Mouse (Mus musculus) CH12.LX (cell line): Measurements from ENCODE around the gene Iqgap3. TPM values are rescaled to one million over a fixed set of nuclear protein-coding genes. Genes with fewer than 3 reads are reported as not detected.

Experiments used
- DNase-seq: peaks from one replicate; pipeline ENCODE4 v3.0.0-alpha.2; 2013; ENCODE audit errors: extremely low read depth
- H3K27ac ChIP-seq: 2 replicates; pipeline ENCODE4 v1.5.1; 2012; ENCODE audit warnings: low read depth, mild to moderate bottlenecking, control low read depth, moderate library complexity; ENCODE audit not compliant: insufficient read depth
- H3K27me3 ChIP-seq: replicated peaks from 2 replicates; pipeline ENCODE3; 2012; ENCODE audit warnings: inconsistent platforms
- H3K36me3 ChIP-seq, 2 experiments: replicated peaks in 1 of 2; 2 replicates each; pipeline versions ENCODE3 to v1.6.1; 2012; ENCODE audit warnings: inconsistent platforms in 1 of 2, low read length in 1 of 2, mild to moderate bottlenecking in 1 of 2, mixed read lengths in 1 of 2, moderate library complexity in 1 of 2; ENCODE audit not compliant: control insufficient read depth in 1 of 2, insufficient read depth in 1 of 2
- H3K4me1 ChIP-seq, 2 experiments: 2 replicates each; pipeline ENCODE4 v1.6.1; 2012; ENCODE audit warnings: inconsistent platforms in 1 of 2, moderate library complexity in 1 of 2; ENCODE audit not compliant: insufficient read depth in 2 of 2, control insufficient read depth in 1 of 2
- H3K4me2 ChIP-seq: 2 replicates; pipeline ENCODE4 v1.6.1; 2012; ENCODE audit warnings: low read depth, mild to moderate bottlenecking, control low read depth; ENCODE audit not compliant: poor library complexity, insufficient read depth, severe bottlenecking
- H3K4me3 ChIP-seq, 3 experiments: fragments of 150-350 bp in 1 of 3; sonication (generic) in 1 of 3; replicated peaks in 1 of 3; 2 replicates each; pipeline versions ENCODE3 to v1.5.1; 2011 to 2012; ENCODE audit warnings: low read depth in 2 of 3, low read length in 2 of 3, mild to moderate bottlenecking in 2 of 3, moderate library complexity in 2 of 3, control low read depth in 1 of 3, improper control_type of control experiment in 1 of 3, inconsistent platforms in 1 of 3, mixed read lengths in 1 of 3; ENCODE audit not compliant: poor library complexity in 1 of 3
- H3K79me2 ChIP-seq: replicated peaks from 2 replicates; pipeline ENCODE4 v1.6.1; 2012; ENCODE audit warnings: mild to moderate bottlenecking, moderate library complexity; ENCODE audit not compliant: control insufficient read depth, poor library complexity, insufficient read depth, severe bottlenecking; ENCODE audit errors: extremely low read depth
- H3K9ac ChIP-seq: 2 replicates; pipeline ENCODE4 v1.6.1; 2012; ENCODE audit warnings: low read depth, mild to moderate bottlenecking, control low read depth, moderate library complexity; ENCODE audit not compliant: insufficient read depth
- H3K9me3 ChIP-seq: replicated peaks from 2 replicates; pipeline ENCODE3; 2012; ENCODE audit warnings: low read length, inconsistent platforms, mixed read lengths
- BHLHE40 ChIP-seq: IDR thresholded peaks from 2 replicates; pipeline ENCODE4 v1.6.1; 2011; ENCODE audit warnings: mild to moderate bottlenecking, low read depth, low read length, improper control_type of control experiment
- CHD1 ChIP-seq: IDR thresholded peaks from 2 replicates; pipeline ENCODE4 v1.6.1; 2012; ENCODE audit warnings: low read depth, low read length, improper control_type of control experiment, inconsistent platforms
- CHD2 ChIP-seq: IDR thresholded peaks from 2 replicates; pipeline ENCODE4 v1.6.1; 2011; ENCODE audit warnings: low read length, improper control_type of control experiment
- CTCF ChIP-seq, 2 experiments: IDR thresholded peaks in 1 of 2; conservative IDR thresholded peaks in 1 of 2; 2 replicates each; pipeline ENCODE4 v1.5.1; 2011 to 2012; ENCODE audit warnings: low read depth in 2 of 2, low read length in 2 of 2, improper control_type of control experiment in 1 of 2, inconsistent platforms in 1 of 2, mild to moderate bottlenecking in 1 of 2, moderate library complexity in 1 of 2
- E2F4 ChIP-seq: IDR thresholded peaks from 2 replicates; pipeline ENCODE4 v1.6.1; 2011; ENCODE audit warnings: low read depth, low read length, improper control_type of control experiment; ENCODE audit not compliant: insufficient replicate concordance
- ELF1 ChIP-seq: IDR thresholded peaks from 2 replicates; pipeline ENCODE4 v1.6.1; 2014; ENCODE audit warnings: low read depth, mild to moderate bottlenecking, inconsistent platforms, low read length, improper control_type of control experiment
- EP300 ChIP-seq: IDR thresholded peaks from 2 replicates; pipeline ENCODE4 v1.6.1; 2011; ENCODE audit warnings: low read length, improper control_type of control experiment
- ETS1 ChIP-seq: conservative IDR thresholded peaks from 2 replicates; pipeline ENCODE4 v1.6.1; 2012; ENCODE audit warnings: low read depth, mild to moderate bottlenecking, inconsistent platforms, low read length, improper control_type of control experiment, moderate library complexity
- GABPA ChIP-seq: IDR thresholded peaks from 2 replicates; pipeline ENCODE4 v1.6.1; 2012; ENCODE audit warnings: low read depth, low read length, improper control_type of control experiment, inconsistent platforms; ENCODE audit not compliant: insufficient replicate concordance
- HCFC1 ChIP-seq: IDR thresholded peaks from 2 replicates; pipeline ENCODE4 v1.6.1; 2012; ENCODE audit warnings: low read depth, mild to moderate bottlenecking, inconsistent platforms, low read length, improper control_type of control experiment
- IRF4 ChIP-seq: IDR thresholded peaks from 2 replicates; pipeline ENCODE4 v1.6.1; 2014; ENCODE audit warnings: low read depth, mild to moderate bottlenecking, inconsistent platforms, low read length, improper control_type of control experiment
- JUN ChIP-seq: IDR thresholded peaks from 2 replicates; pipeline ENCODE4 v1.6.1; 2011; ENCODE audit warnings: low read depth, mild to moderate bottlenecking, low read length, improper control_type of control experiment, moderate library complexity; ENCODE audit not compliant: insufficient read depth
- JUND ChIP-seq: conservative IDR thresholded peaks from 2 replicates; pipeline ENCODE4 v1.6.1; 2011; ENCODE audit warnings: low read depth, low read length, improper control_type of control experiment
- KAT2A ChIP-seq: IDR thresholded peaks from 2 replicates; pipeline ENCODE4 v1.6.1; 2012; ENCODE audit warnings: low read length, improper control_type of control experiment, inconsistent platforms; ENCODE audit not compliant: insufficient replicate concordance
- MAFK ChIP-seq: IDR thresholded peaks from 2 replicates; pipeline ENCODE4 v1.6.1; 2011; ENCODE audit warnings: low read length, improper control_type of control experiment; ENCODE audit not compliant: insufficient replicate concordance
- MAX ChIP-seq: IDR thresholded peaks from 2 replicates; pipeline ENCODE4 v1.6.1; 2011; ENCODE audit warnings: low read length, improper control_type of control experiment
- MAZ ChIP-seq: IDR thresholded peaks from 2 replicates; pipeline ENCODE4 v1.6.1; 2012; ENCODE audit warnings: low read depth, mild to moderate bottlenecking, inconsistent platforms, low read length, improper control_type of control experiment, moderate library complexity
- MEF2A ChIP-seq: IDR thresholded peaks from 2 replicates; pipeline ENCODE4 v1.6.1; 2014; ENCODE audit warnings: low read depth, mild to moderate bottlenecking, inconsistent platforms, low read length, improper control_type of control experiment, borderline replicate concordance
- MXI1 ChIP-seq: IDR thresholded peaks from 2 replicates; pipeline ENCODE4 v1.6.1; 2011; ENCODE audit warnings: mild to moderate bottlenecking, low read depth, low read length, improper control_type of control experiment
- MYC ChIP-seq: IDR thresholded peaks from 2 replicates; pipeline ENCODE4 v1.6.1; 2011; ENCODE audit warnings: low read depth, mild to moderate bottlenecking, improper control_type of control experiment, low read length
- NELFE ChIP-seq: IDR thresholded peaks from 2 replicates; pipeline ENCODE4 v1.6.1; 2011; ENCODE audit warnings: low read depth, low read length, improper control_type of control experiment
- NRF1 ChIP-seq: IDR thresholded peaks from 2 replicates; pipeline ENCODE4 v1.6.1; 2014; ENCODE audit warnings: low read depth, mild to moderate bottlenecking, inconsistent platforms, low read length, improper control_type of control experiment, moderate library complexity
- PAX5 ChIP-seq: IDR thresholded peaks from 2 replicates; pipeline ENCODE4 v1.6.1; 2012; ENCODE audit warnings: low read length, inconsistent platforms, mixed read lengths
- POLR2A ChIP-seq: IDR thresholded peaks from 2 replicates; pipeline ENCODE4 v1.6.1; 2011; ENCODE audit warnings: low read depth, mild to moderate bottlenecking, improper control_type of control experiment, low read length
- POLR2AphosphoS2 ChIP-seq: IDR thresholded peaks from 2 replicates; pipeline ENCODE4 v1.6.1; 2011; ENCODE audit warnings: low read depth, low read length, improper control_type of control experiment
- RAD21 ChIP-seq: IDR thresholded peaks from 2 replicates; pipeline ENCODE4 v1.6.1; 2011; ENCODE audit warnings: low read depth, mild to moderate bottlenecking, low read length, improper control_type of control experiment, moderate library complexity
- RCOR1 ChIP-seq: conservative IDR thresholded peaks from 2 replicates; pipeline ENCODE4 v1.6.1; 2012; ENCODE audit warnings: low read depth, mild to moderate bottlenecking, inconsistent platforms, low read length, improper control_type of control experiment
- SIN3A ChIP-seq: IDR thresholded peaks from 2 replicates; pipeline ENCODE4 v1.6.1; 2012; ENCODE audit warnings: low read length, improper control_type of control experiment, inconsistent platforms
- SMC3 ChIP-seq: IDR thresholded peaks from 2 replicates; pipeline ENCODE4 v1.6.1; 2011; ENCODE audit warnings: low read depth, low read length, improper control_type of control experiment
- TBP ChIP-seq: conservative IDR thresholded peaks from 2 replicates; pipeline ENCODE4 v1.6.1; 2011; ENCODE audit warnings: low read depth, low read length, improper control_type of control experiment
- TCF12 ChIP-seq: IDR thresholded peaks from 2 replicates; pipeline ENCODE4 v1.6.1; 2014; ENCODE audit warnings: low read depth, mild to moderate bottlenecking, inconsistent platforms, low read length, improper control_type of control experiment
- UBTF ChIP-seq: IDR thresholded peaks from 2 replicates; pipeline ENCODE4 v1.6.1; 2012; ENCODE audit warnings: low read depth, mild to moderate bottlenecking, inconsistent platforms, low read length, improper control_type of control experiment, moderate library complexity
- USF1 ChIP-seq: IDR thresholded peaks from 2 replicates; pipeline ENCODE4 v1.6.1; 2014; ENCODE audit warnings: low read depth, mild to moderate bottlenecking, inconsistent platforms, low read length, improper control_type of control experiment
- USF2 ChIP-seq: conservative IDR thresholded peaks from 2 replicates; pipeline ENCODE4 v1.6.1; 2011; ENCODE audit warnings: low read depth, low read length, improper control_type of control experiment
- ZC3H11A ChIP-seq: IDR thresholded peaks from 2 replicates; pipeline ENCODE4 v1.6.1; 2012; ENCODE audit warnings: low read depth, mild to moderate bottlenecking, inconsistent platforms, low read length, improper control_type of control experiment
- ZKSCAN1 ChIP-seq: IDR thresholded peaks from 2 replicates; pipeline ENCODE4 v1.6.1; 2012; ENCODE audit warnings: low read depth, inconsistent platforms, low read length, improper control_type of control experiment, borderline replicate concordance
- ZMIZ1 ChIP-seq: IDR thresholded peaks from 2 replicates; pipeline ENCODE4 v1.6.1; 2012; ENCODE audit warnings: low read depth, mild to moderate bottlenecking, inconsistent platforms, low read length, improper control_type of control experiment
- ZNF384 ChIP-seq: IDR thresholded peaks from 2 replicates; pipeline ENCODE4 v1.6.1; 2012; ENCODE audit warnings: low read depth, low read length, improper control_type of control experiment, inconsistent platforms
- dilution Hi-C: fragments of 300-500 bp; cut with MboI; formaldehyde crosslinking; loops from 2 replicates; pipeline ENCODE4 v1.14.3; 2020; ENCODE audit warnings: low sequenced_read_pairs; ENCODE audit not compliant: extremely low pct_unique_long_range_greater_than_20kb, extremely low pct_ligation_motif_present
- in situ Hi-C: fragments of 300-500 bp; cut with MboI; formaldehyde crosslinking; loops from 3 replicates; pipeline ENCODE4 v1.14.3; 2019; ENCODE audit warnings: low sequenced_read_pairs, low pct_ligation_motif_present, low pct_unique_long_range_greater_than_20kb, mixed read lengths
- polyA plus RNA-seq: library from polyadenylated mRNA; unstranded; fragments of >175 nt; gene quantifications from 2 replicates; pipeline ENCODE4 v1.2.1, GENCODE M21; 2012; ENCODE audit warnings: low read depth; ENCODE audit not compliant: insufficient read length
- total RNA-seq, 2 experiments: library from RNA; depleted of rRNA; stranded (reverse); fragments of 300-350 nt in 1 of 2; fragments of >200 nt in 1 of 2; gene quantifications; 2 replicates each; pipeline ENCODE4 v1.2.3; 2012 to 2014

Iqgap3 gene
- total and polyA plus RNA-seq, 3 experiments: 13.0 to 21.9 (median 18.3) TPM

DNA sequence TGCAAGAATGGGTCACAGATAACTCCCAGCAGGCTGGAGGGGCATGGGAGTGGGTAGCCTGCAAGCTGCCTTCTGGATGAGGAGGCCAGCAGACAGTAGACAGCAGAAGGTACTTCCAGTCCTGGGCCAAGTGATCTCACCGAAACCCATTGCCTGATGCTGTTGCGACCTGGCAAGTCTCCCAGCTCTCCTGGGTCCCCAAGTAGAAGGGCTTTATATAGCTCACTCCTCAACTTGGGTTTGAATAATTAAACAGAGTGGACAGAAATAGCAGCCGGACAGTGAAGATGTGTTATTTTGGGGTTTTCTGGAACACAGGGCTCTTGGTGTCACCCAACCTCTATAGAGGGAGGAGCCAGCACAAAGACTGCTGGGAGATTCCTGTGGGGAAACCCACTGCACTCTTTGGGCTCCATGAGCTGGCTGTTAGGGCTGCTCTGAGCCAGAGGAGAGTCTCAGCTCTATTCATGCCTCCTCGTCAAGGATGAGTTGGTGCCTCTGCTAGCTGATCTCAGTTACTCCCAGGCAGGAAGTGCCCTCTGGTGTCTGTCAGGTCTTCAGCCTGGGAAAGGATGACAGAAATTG is 51.5 kb downstream of the Iqgap3 start:
- DNase-seq: peak; percentile 61
- no peaks in the 10 kb centered on the region for H3K27me3 ChIP-seq
- peaks cover 0 to 2% of the 10 kb centered on the region in 2 experiments for H3K36me3 ChIP-seq
- peaks cover 18 to 51% of the 10 kb centered on the region in 2 experiments for H3K4me1 ChIP-seq
- H3K79me2 ChIP-seq: no peaks in the 10 kb centered on the region
- H3K27ac ChIP-seq: peak overlapping the region; percentile 56
- dilution Hi-C loops: no loop called here
- H3K9ac ChIP-seq: peak overlapping the region; percentile 11
- H3K4me2 ChIP-seq: peak overlapping the region; percentile 32
- no peak for TF ChIP-seq SIN3A
- TF ChIP-seq HCFC1: peak; percentile 13; the same call in 1 of the 2 replicates
- no peak for TF ChIP-seq MAFK
- TF ChIP-seq NRF1: 0 out of 2 replicates have a peak, but pooled peaks have one; percentile 18
- TF ChIP-seq POLR2AphosphoS2: no peak
- TF ChIP-seq JUND: no peak
- TF ChIP-seq PAX5: no peak
- peak; percentile 61; the same call in 1 of the 2 replicates for TF ChIP-seq ELF1
- TF ChIP-seq USF1: no peak
- TF ChIP-seq ZKSCAN1: no peak
- TF ChIP-seq MYC: 0 out of 2 replicates have a peak, but pooled peaks have one; percentile 31
- TF ChIP-seq NELFE: peak; percentile 69
- TF ChIP-seq SMC3: peak; percentile 43
- TF ChIP-seq EP300: 0 out of 2 replicates have a peak, but pooled peaks have one; percentile 18
- no peak for TF ChIP-seq RCOR1
- TF ChIP-seq ZMIZ1: peak; percentile 51
- TF ChIP-seq UBTF: no peak
- TF ChIP-seq RAD21: peak; percentile 26
- peak in 1 of 2 experiments; percentile 31; a peak in 2 of 4 replicates for TF ChIP-seq CTCF (conservative IDR thresholded peaks at IDR 0.05 in 1 of 2, IDR thresholded peaks at IDR 0.05 in 1 of 2; ENCODE audit: low read depth in 2 of 2, low read length in 2 of 2)
- peak; percentile 48; the same call in 1 of the 2 replicates for TF ChIP-seq MXI1
- TF ChIP-seq KAT2A: no peak
- TF ChIP-seq GABPA: no peak
- TF ChIP-seq TBP: 0 out of 2 replicates have a peak, but pooled peaks have one; percentile 49
- TF ChIP-seq USF2: no peak
- no peak for TF ChIP-seq CHD2
- no peak for TF ChIP-seq ZNF384
- peak; percentile 76 for TF ChIP-seq POLR2A
- TF ChIP-seq JUN: no peak
- TF ChIP-seq MEF2A: peak; percentile 94
- 0 out of 2 replicates have a peak, but pooled peaks have one; percentile 20 for TF ChIP-seq MAX
- no peak for TF ChIP-seq E2F4
- TF ChIP-seq BHLHE40: peak; percentile 43; the same call in 1 of the 2 replicates
- TF ChIP-seq MAZ: no peak
- TF ChIP-seq ZC3H11A: no peak
- no peak for TF ChIP-seq CHD1
- peak; percentile 31; the same call in 1 of the 2 replicates for TF ChIP-seq IRF4
- peak; percentile 55 for TF ChIP-seq ETS1
- no peak; the same call in 1 of the 2 replicates for TF ChIP-seq TCF12
- peak overlapping the region; percentile 14 to 35 (median 17) for H3K4me3 ChIP-seq
- no peaks in the 10 kb centered on the region for H3K9me3 ChIP-seq
- in situ Hi-C loops: loop anchor here (5.0 kb wide), 1 partner anchor 46 kb away; no protein-coding TSS in a partner anchor
